Mouse (Mus musculus) fibroblast of lung, adult 2 months (primary cell): ENCODE data around the gene Aldh1b1.
A peak's percentile ranks its signal among the peaks of the same experiment; 100 is the strongest.

Experiments used
- DNase-seq: peaks from one replicate; pipeline ENCODE4 v3.0.0-alpha.2; 2011; ENCODE audit warnings: low read depth

Gene Aldh1b1

GRCm38 (mm10) chr4:45785959-45786358 lies 12.9 kb upstream of the Aldh1b1 start:
- DNase-seq: no peak

GRCm38 (mm10) chr4:45786674-45787073 lies 12.1 kb upstream of the Aldh1b1 start:
- DNase-seq: no peak

GRCm38 (mm10) chr4:45788446-45789081 lies 10.3 kb upstream of the Aldh1b1 start:
- DNase-seq: no peak

- DNase-seq: no peak
Observed at GRCm38 (mm10) chr4:45789263-45789958, 9.4 kb upstream of the Aldh1b1 start.

GRCm38 (mm10) chr4:45790018-45790417 lies 8.8 kb upstream of the Aldh1b1 start:
- no peak for DNase-seq

GRCm38 (mm10) chr4:45795191-45795811 lies 3.5 kb upstream of the Aldh1b1 start:
- no peak for DNase-seq

GRCm38 (mm10) chr4:45796760-45797159 lies 2.1 kb upstream of the Aldh1b1 start:
- DNase-seq: no peak

- no peak for DNase-seq
Observed at GRCm38 (mm10) chr4:45799956-45800537, 1.2 kb downstream of the Aldh1b1 start.

GRCm38 (mm10) chr4:45802900-45803299 lies 4.1 kb downstream of the Aldh1b1 start:
- no peak for DNase-seq

GRCm38 (mm10) chr4:45808034-45808433 lies 9.2 kb downstream of the Aldh1b1 start:
- no peak for DNase-seq

- DNase-seq: no peak
Observed at GRCm38 (mm10) chr4:45811250-45811649, 12.4 kb downstream of the Aldh1b1 start.

GRCm38 (mm10) chr4:45815542-45815941 lies 16.7 kb downstream of the Aldh1b1 start:
- DNase-seq: no peak

GRCm38 (mm10) chr4:45818814-45819207 lies 20.0 kb downstream of the Aldh1b1 start:
- no peak for DNase-seq

- DNase-seq: no peak
Observed at GRCm38 (mm10) chr4:45819208-45819931, 20.5 kb downstream of the Aldh1b1 start.

GRCm38 (mm10) chr4:45820074-45820830 lies 21.4 kb downstream of the Aldh1b1 start:
- peak; percentile 31 for DNase-seq

GRCm38 (mm10) chr4:45821995-45822394 lies 23.2 kb downstream of the Aldh1b1 start:
- no peak for DNase-seq

- no peak for DNase-seq
Observed at GRCm38 (mm10) chr4:45822781-45823575, 24.2 kb downstream of the Aldh1b1 start.

- DNase-seq: no peak
Observed at GRCm38 (mm10) chr4:45824049-45824760, 25.4 kb downstream of the Aldh1b1 start.

GRCm38 (mm10) chr4:45824761-45825556 lies 26.1 kb downstream of the Aldh1b1 start:
- DNase-seq: no peak
